Comparison of ENCODE assay signal across 25 mouse cellular contexts in the genomic region with DNA sequence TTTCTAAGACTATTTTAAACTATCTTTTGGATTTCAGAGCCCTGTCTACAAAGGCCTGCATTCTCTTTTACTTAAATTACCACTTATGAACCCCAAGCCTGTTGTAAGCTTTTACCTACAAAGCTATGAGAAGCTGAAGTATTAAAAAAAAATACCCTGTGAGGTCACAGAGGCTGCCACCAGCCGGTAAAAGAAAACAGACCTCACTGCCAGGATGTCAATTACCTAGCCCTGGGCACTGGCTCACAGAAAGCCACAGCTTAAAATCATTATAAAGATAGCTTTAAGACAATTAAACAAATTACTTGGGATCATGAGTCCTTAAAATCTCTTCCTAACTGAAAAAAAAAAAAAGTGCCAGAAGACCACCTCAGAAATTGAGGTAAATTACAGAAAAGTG.
"Had no signal": no experiment of that assay in that cellular context is flagged by ENCODE, and none has a peak within 500 bp of the region (broad histone marks: within the 10 kb centered on the region; RNA-seq: fewer than 3 reads in every experiment).

No protein-coding gene starts in this region.

- H3K36me3 ChIP-seq: heart, embryonic 13.5 days; heart, embryonic 15.5 days; hindbrain, embryonic 13.5 days; hindbrain, embryonic 15.5 days; kidney, embryonic 15.5 days; limb, embryonic 12.5 days; liver, embryonic 13.5 days; liver, embryonic 15.5 days had no signal

- H3K4me3 ChIP-seq: heart, embryonic 13.5 days; heart, embryonic 15.5 days; hindbrain, embryonic 13.5 days; hindbrain, embryonic 15.5 days; kidney, embryonic 15.5 days; layer of hippocampus, adult 2 months; left cerebral cortex, adult 2 months; limb, embryonic 10.5 days; limb, embryonic 12.5 days; liver, embryonic 13.5 days; liver, embryonic 15.5 days had no signal

- H3K27ac ChIP-seq: heart, embryonic 13.5 days; heart, embryonic 15.5 days; hindbrain, embryonic 13.5 days; hindbrain, embryonic 15.5 days; hindbrain, postnatal 0 days; kidney, embryonic 15.5 days; layer of hippocampus, adult 2 months; left cerebral cortex, adult 2 months; limb, embryonic 12.5 days; liver, embryonic 13.5 days; liver, embryonic 15.5 days had no signal

- DNase-seq: gastrocnemius, postnatal 14 days; gastrocnemius, postnatal 36 days; heart, adult 18-20 months; heart, postnatal 14 days; heart, postnatal 36 days; kidney, adult 11 months; kidney, adult 2 months; kidney, adult 9 months; kidney, postnatal 10 days; kidney, postnatal 25 days; kidney, postnatal 4 days; liver; liver, embryonic 13.5 days had no signal

- ATAC-seq: hindbrain, postnatal 0 days; intestine, embryonic 16.5 days had no signal

- H3K27me3 ChIP-seq: heart, embryonic 13.5 days; heart, embryonic 15.5 days; hindbrain, embryonic 13.5 days; hindbrain, embryonic 15.5 days; kidney, embryonic 15.5 days; liver, embryonic 13.5 days; liver, embryonic 15.5 days had no signal

- H3K4me1 ChIP-seq: heart, embryonic 13.5 days; heart, embryonic 15.5 days; hindbrain, embryonic 13.5 days; hindbrain, embryonic 15.5 days; liver, embryonic 13.5 days; liver, embryonic 15.5 days had no signal

- H3K9me3 ChIP-seq: heart, embryonic 13.5 days; heart, embryonic 15.5 days; hindbrain, embryonic 13.5 days; hindbrain, embryonic 15.5 days; kidney, embryonic 15.5 days; limb, embryonic 10.5 days; limb, embryonic 12.5 days; liver, embryonic 13.5 days; liver, embryonic 15.5 days had no signal
